Comparison of ENCODE assay signal across 12 mouse cellular contexts in the genomic region with DNA sequence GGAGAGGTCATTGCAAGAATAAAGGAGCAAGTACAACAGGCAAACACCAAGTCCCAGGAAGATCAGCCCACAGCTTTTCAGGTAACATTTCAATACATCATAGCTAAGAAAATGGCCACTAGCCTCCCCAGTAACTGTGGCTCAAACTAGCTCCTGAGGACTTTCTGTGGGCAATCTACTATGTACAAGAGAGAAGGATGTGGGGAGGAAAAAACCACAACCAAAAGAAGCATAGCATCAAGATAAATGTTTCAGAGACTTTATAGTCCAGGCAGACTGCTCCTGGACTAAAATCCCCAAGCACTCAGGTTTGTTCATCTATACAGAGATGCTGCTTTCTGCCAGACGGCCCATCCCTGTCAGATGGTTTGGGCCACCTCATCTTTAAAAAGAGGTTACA. TPM values are rescaled to one million over a fixed set of nuclear protein-coding genes. Genes with fewer than 3 reads are reported as not detected.
DNase-seq lines count a peak whose midpoint lies in the region; ATAC-seq and TF ChIP-seq lines count a peak whose summit lies in the region.
"Had no signal": no experiment of that assay in that cellular context is flagged by ENCODE, and none has a peak within 500 bp of the region (broad histone marks: within the 10 kb centered on the region; RNA-seq: fewer than 3 reads in every experiment).

No protein-coding gene starts in this region.

- no peak for DNase-seq in heart, postnatal 0 days (ENCODE audit: low spot score)
- no peak for DNase-seq in heart, postnatal 10 days
- DNase-seq in thymus, postnatal 0 days (ENCODE audit: low spot score): peak; percentile 23
- no peak for DNase-seq in thymus, postnatal 10 days (ENCODE audit: low spot score in 2 of 2)
- DNase-seq in stomach, postnatal 0 days (ENCODE audit: low spot score): no peak
- DNase-seq in left cerebral cortex, adult 2 months (ENCODE audit: extremely low spot score in 1 of 2, low spot score in 2 of 2): no peak
- DNase-seq in cerebellum, adult 2 months: no peak
- DNase-seq: cerebellum, postnatal 36 days; kidney, adult 11 months; right cerebral cortex, postnatal 4 days had no signal

- H3K27me3 ChIP-seq in heart, postnatal 0 days (ENCODE audit: control insufficient read depth, insufficient read depth, low read length): no peaks in the 10 kb centered on the region
- no peaks in the 10 kb centered on the region for H3K27me3 ChIP-seq in stomach, postnatal 0 days (ENCODE audit: control insufficient read depth, insufficient read depth, low read length)
- H3K27me3 ChIP-seq in cerebellum, adult 2 months (ENCODE audit: control insufficient read depth, insufficient read depth, low read length): no peaks in the 10 kb centered on the region

- no peaks in the 10 kb centered on the region for H3K9me3 ChIP-seq in heart, postnatal 0 days (replicated peaks; ENCODE audit: control insufficient read depth, low read length)
- no peaks in the 10 kb centered on the region for H3K9me3 ChIP-seq in stomach, postnatal 0 days (ENCODE audit: control insufficient read depth, low read length)

- H3K4me2 ChIP-seq in heart, postnatal 0 days (ENCODE audit: low read depth, low read length): no peak overlapping the region
- H3K4me2 ChIP-seq in stomach, postnatal 0 days (replicated peaks; ENCODE audit: low read depth): no peak overlapping the region

- H3K4me1 ChIP-seq in heart, postnatal 0 days (ENCODE audit: control insufficient read depth, insufficient read depth): peaks cover 81% of the 10 kb centered on the region
- H3K4me1 ChIP-seq in stomach, postnatal 0 days (replicated peaks; ENCODE audit: control insufficient read depth, insufficient read depth): peaks cover 29% of the 10 kb centered on the region
- H3K4me1 ChIP-seq in cerebellum, adult 2 months (ENCODE audit: control insufficient read depth, insufficient read depth, low read length): peaks cover 18% of the 10 kb centered on the region

- ATAC-seq in heart, postnatal 0 days (ENCODE audit: insufficient read depth, low read depth): no peak
- ATAC-seq in inflammation-experienced regulatory T-cells, adult 6 months: peak; percentile 25
- no peak for ATAC-seq in stomach, postnatal 0 days (ENCODE audit: low FRiP score, low TSS enrichment)

- H3K9ac ChIP-seq in heart, postnatal 0 days (replicated peaks; ENCODE audit: low read depth, low read length): no peak overlapping the region
- no peak overlapping the region; the same call in 1 of the 2 replicates for H3K9ac ChIP-seq in stomach, postnatal 0 days (ENCODE audit: low read length)

- TF ChIP-seq POLR2A in cerebellum, adult 2 months (IDR thresholded peaks at IDR 0.05; ENCODE audit: borderline replicate concordance, insufficient read depth, low read length): no peak

- no peaks in the 10 kb centered on the region for H3K36me3 ChIP-seq in heart, postnatal 0 days (replicated peaks; ENCODE audit: control insufficient read depth, insufficient read depth, low read length)
- no peaks in the 10 kb centered on the region; the same call in 1 of the 2 replicates for H3K36me3 ChIP-seq in stomach, postnatal 0 days (ENCODE audit: control insufficient read depth, insufficient read depth, low read length)

- intact Hi-C loops in heart, postnatal 10 days (cut with DNase I): loop anchor here (5.0 to 10.0 kb wide), 2 partner anchors 144 to 581 kb away; a partner anchor contains a TSS
- intact Hi-C loops in left cerebral cortex, adult 2 months (cut with DNase I): no loop called here

- H3K4me3 ChIP-seq in heart, postnatal 0 days (ENCODE audit: low read depth, low read length): no peak overlapping the region
- H3K4me3 ChIP-seq in stomach, postnatal 0 days (ENCODE audit: low read depth, low read length): no peak overlapping the region
- no peak overlapping the region for H3K4me3 ChIP-seq in left cerebral cortex, adult 2 months
- no peak overlapping the region for H3K4me3 ChIP-seq in cerebellum, adult 2 months (replicated peaks; ENCODE audit: insufficient read depth, low read depth, low read length)
- H3K4me3 ChIP-seq: erythroblast, embryonic 14.5 days had no signal

- peak overlapping the region; percentile 89 for H3K27ac ChIP-seq in heart, postnatal 0 days (ENCODE audit: low read depth)
- 0 out of 2 replicates have a peak overlapping the region, but pooled peaks have one; percentile 30 for H3K27ac ChIP-seq in stomach, postnatal 0 days (replicated peaks)
- no peak overlapping the region for H3K27ac ChIP-seq in left cerebral cortex, adult 2 months
- no peak overlapping the region for H3K27ac ChIP-seq in cerebellum, adult 2 months (ENCODE audit: insufficient read depth, low read length)

- no peak for TF ChIP-seq EP300 in heart, postnatal 0 days (IDR thresholded peaks at IDR 0.05; ENCODE audit: low read depth)
- TF ChIP-seq EP300 in stomach, postnatal 0 days (optimal IDR thresholded peaks at IDR 0.05): no peak

- WGBS in heart, postnatal 0 days: 72% methylated on average over 1 of the region's 1 CpGs
- 77% methylated on average over 1 of the region's 1 CpGs for WGBS in stomach, postnatal 0 days
- 74% methylated on average over 1 of the region's 1 CpGs for WGBS in cerebellum, adult 2 months

- no peak for TF ChIP-seq CTCF in heart, postnatal 0 days (IDR thresholded peaks at IDR 0.05; ENCODE audit: low read depth)
- TF ChIP-seq CTCF in stomach, postnatal 0 days (IDR thresholded peaks at IDR 0.05; ENCODE audit: low read depth): no peak
- TF ChIP-seq CTCF in left cerebral cortex, adult 2 months (IDR thresholded peaks at IDR 0.05): no peak
- TF ChIP-seq CTCF in cerebellum, adult 2 months (IDR thresholded peaks at IDR 0.05; ENCODE audit: borderline replicate concordance, insufficient read depth, low read depth, low read length): no peak

RNA-seq across cellular contexts. Expression of a gene that starts 5.9 kb away (rescaled TPM):
- total RNA-seq in heart, postnatal 0 days (2014; rRNA removed; ENCODE audit: low replicate concordance): 120 and 139 TPM in 2 replicates
- 135 and 171 TPM in 2 replicates for polyA plus RNA-seq in heart, postnatal 0 days (2015; fragmentation: Nextera tagmentation; extraction: Ambion mirVana)
- total RNA-seq in heart, postnatal 10 days (2021): 100 to 1,000 TPM; 173 to 174 TPM
- 133 and 138 TPM in 2 replicates for polyA plus RNA-seq in thymus, postnatal 0 days (2015; fragmentation: Nextera tagmentation; extraction: Ambion mirVana)
- polyA plus RNA-seq in inflammation-experienced regulatory T-cells, adult 6 months (2017; shearing (Covaris generic)): 100 to 1,000 TPM in 1 of 3 experiments, 10 to 100 TPM in 2; 74.2 to 145 (median 93.4) TPM
- 216 and 227 TPM in 2 replicates for polyA plus RNA-seq in stomach, postnatal 0 days (2015; fragmentation: Nextera tagmentation; extraction: Ambion mirVana)
- total RNA-seq in left cerebral cortex, adult 2 months (2021): 100 to 1,000 TPM; 196 to 199 TPM
- 129 and 135 TPM in 2 replicates for polyA plus RNA-seq in cerebellum, adult 2 months (2012; rRNA removed)

RNA-seq across cellular contexts. Expression of a gene that starts 25.4 kb away (rescaled TPM):
- total RNA-seq in heart, postnatal 0 days (2014; rRNA removed; ENCODE audit: low replicate concordance): 366 and 476 TPM in 2 replicates
- 261 and 264 TPM in 2 replicates for polyA plus RNA-seq in heart, postnatal 0 days (2015; fragmentation: Nextera tagmentation; extraction: Ambion mirVana)
- 100 to 1,000 TPM; 185 to 188 TPM for total RNA-seq in heart, postnatal 10 days (2021)
- 497 and 515 TPM in 2 replicates for polyA plus RNA-seq in thymus, postnatal 0 days (2015; fragmentation: Nextera tagmentation; extraction: Ambion mirVana)
- polyA plus RNA-seq in inflammation-experienced regulatory T-cells, adult 6 months (2017; shearing (Covaris generic)): 100 to 1,000 TPM; 441 to 670 (median 588) TPM
- 294 and 295 TPM in 2 replicates for polyA plus RNA-seq in stomach, postnatal 0 days (2015; fragmentation: Nextera tagmentation; extraction: Ambion mirVana)
- 100 to 1,000 TPM; 179 to 192 TPM for total RNA-seq in left cerebral cortex, adult 2 months (2021)
- 322 and 331 TPM in 2 replicates for polyA plus RNA-seq in cerebellum, adult 2 months (2012; rRNA removed)

RNA-seq across cellular contexts. Expression of a gene that starts 25.6 kb away (rescaled TPM):
- 0.15 TPM in 1 of 2 replicates, not detected in the other for total RNA-seq in heart, postnatal 0 days (2014; rRNA removed; ENCODE audit: low replicate concordance)
- 1.4 and 1.8 TPM in 2 replicates for polyA plus RNA-seq in heart, postnatal 0 days (2015; fragmentation: Nextera tagmentation; extraction: Ambion mirVana)
- total RNA-seq in heart, postnatal 10 days (2021): 1 to 10 TPM; 2.0 to 2.2 TPM
- 76.3 and 78.2 TPM in 2 replicates for polyA plus RNA-seq in thymus, postnatal 0 days (2015; fragmentation: Nextera tagmentation; extraction: Ambion mirVana)
- polyA plus RNA-seq in inflammation-experienced regulatory T-cells, adult 6 months (2017; shearing (Covaris generic)): 100 to 1,000 TPM in 2 of 3 experiments, 10 to 100 TPM in 1; 98.7 to 130 (median 111) TPM
- polyA plus RNA-seq in stomach, postnatal 0 days (2015; fragmentation: Nextera tagmentation; extraction: Ambion mirVana): 3.0 and 3.6 TPM in 2 replicates
- total RNA-seq in left cerebral cortex, adult 2 months (2021): 1 to 10 TPM; 1.8 to 2.3 TPM
- polyA plus RNA-seq in cerebellum, adult 2 months (2012; rRNA removed): 1.2 and 1.3 TPM in 2 replicates

Comparison
In these comparisons a context has a peak if more than half of its experiments do, and no peak if none do; other contexts are left out.
1. H3K27ac ChIP-seq: peak in heart, postnatal 0 days (single experiment) and stomach, postnatal 0 days (single experiment); none in left cerebral cortex, adult 2 months (single experiment) and cerebellum, adult 2 months (single experiment).
2. RNA of a gene that starts 25.6 kb away (polyA plus RNA-seq): 98.7 to 130 TPM in inflammation-experienced regulatory T-cells, adult 6 months and 76.3 to 78.2 TPM in thymus, postnatal 0 days; 3.0 to 3.6 TPM in stomach, postnatal 0 days, 1.4 to 1.8 TPM in heart, postnatal 0 days and 1.2 to 1.3 TPM in cerebellum, adult 2 months; every median in the first group is over 10 times any median in the second.